Mouse (Mus musculus): Measurements from ENCODE around the gene Nrxn3.

The Nrxn3 gene

DNA sequence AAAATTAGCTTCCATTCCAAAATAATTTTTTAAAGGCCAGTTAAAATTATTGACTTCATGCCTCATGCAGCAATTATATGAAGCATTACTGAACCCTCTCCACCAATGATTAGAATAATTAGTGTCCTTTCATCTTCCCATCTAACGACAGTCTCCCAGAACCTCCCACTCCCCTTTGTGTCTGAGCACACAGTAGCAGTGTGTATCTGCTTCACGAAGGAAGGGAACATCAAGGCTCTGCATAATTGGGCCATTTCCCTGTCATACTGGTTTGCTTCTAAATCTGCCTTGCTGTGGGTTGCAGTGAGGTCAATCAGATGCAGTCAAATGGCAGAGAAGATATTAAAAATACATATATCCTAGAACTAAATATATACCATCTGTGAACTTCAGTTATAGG, 1291.3 kb downstream of the Nrxn3 start:
- DNase-seq (ENCODE audit: extremely low spot score, low read depth, low spot score) = no peak

DNA sequence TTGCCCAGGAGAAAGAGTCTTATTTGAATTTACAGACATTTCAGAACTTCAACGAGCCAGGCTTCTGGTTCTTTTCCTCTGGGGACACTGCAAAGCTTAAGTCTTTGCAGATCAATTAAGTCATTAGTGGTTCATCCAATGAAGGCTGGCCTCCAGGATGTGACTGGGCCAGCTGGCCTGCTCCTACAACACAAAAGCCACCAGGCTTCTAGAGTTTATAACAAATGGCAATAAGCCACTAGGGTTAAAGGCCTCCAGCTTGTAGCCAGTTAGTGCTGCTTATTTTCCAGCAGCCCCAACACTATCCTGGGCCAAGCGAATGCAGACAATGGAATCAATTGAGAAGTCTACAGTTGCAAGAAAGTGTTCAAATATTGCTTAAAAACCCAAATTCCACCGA, 1304.3 kb downstream of the Nrxn3 start:
- DNase-seq (ENCODE audit: extremely low spot score, low read depth, low spot score) = no peak

DNA sequence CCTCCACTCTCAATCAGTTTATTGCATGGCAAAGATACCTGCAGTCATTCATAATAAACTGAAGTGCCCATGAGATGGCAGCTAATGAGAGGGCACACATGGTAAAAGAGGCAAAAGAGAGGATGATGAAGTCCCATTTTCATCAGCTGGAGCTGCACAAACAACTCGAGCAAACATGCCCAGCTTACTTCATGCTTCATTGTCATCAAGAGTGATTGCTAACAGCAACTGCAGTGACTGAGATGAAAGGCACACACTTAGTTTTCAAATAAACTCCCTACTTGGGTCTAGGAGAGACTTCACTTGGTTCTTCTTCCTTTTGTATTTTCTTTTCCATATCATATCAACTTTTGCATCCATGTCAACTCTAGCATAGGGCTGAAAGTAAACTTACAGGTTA, 1318.4 kb downstream of the Nrxn3 start:
- DNase-seq (ENCODE audit: extremely low spot score, low read depth, low spot score) = no peak

GRCm38 (mm10) chr12:90056256-90056655, 1333.6 kb downstream of the Nrxn3 start:
- DNase-seq (ENCODE audit: extremely low spot score, low read depth, low spot score) = no peak

DNA sequence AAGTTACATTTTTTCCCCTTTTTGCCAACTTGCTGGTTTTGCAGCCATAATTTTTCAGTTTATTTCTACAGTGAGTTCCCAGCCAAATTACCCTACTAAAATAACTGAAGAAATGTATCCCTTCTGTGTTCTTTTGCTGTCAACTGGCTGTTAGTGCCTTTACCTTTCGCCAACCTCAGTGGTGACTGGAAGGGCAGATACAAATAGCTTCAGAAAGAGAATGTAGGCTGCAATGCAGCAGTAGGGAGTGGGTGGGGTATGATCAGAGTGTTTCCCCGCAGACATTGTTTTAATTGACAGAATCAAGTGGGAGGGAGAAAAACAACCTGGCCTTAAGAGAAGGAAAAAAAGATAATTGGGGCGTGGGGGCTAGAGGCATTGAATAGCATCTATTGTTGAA, 1337.1 kb downstream of the Nrxn3 start:
- DNase-seq (ENCODE audit: extremely low spot score, low read depth, low spot score) = no peak

DNA sequence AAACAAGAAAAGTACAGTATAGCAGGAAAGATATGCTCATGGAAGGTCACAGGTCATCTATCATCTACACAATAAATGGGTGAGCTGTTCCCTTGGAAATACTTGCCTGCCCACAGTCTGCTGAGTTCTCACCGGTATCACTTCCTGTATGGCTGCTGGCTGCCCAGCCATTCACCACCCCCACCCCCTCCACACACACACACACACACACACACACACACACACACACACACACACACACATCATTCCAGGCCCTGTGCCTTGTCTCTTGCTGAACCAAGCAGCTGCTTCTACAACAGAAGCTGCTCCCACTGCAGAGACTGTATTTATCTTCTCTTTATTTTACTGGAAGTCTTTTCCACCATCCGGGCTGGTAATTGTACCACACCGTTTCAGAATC, 1338.6 kb downstream of the Nrxn3 start:
- DNase-seq (ENCODE audit: extremely low spot score, low read depth, low spot score) = no peak

DNA sequence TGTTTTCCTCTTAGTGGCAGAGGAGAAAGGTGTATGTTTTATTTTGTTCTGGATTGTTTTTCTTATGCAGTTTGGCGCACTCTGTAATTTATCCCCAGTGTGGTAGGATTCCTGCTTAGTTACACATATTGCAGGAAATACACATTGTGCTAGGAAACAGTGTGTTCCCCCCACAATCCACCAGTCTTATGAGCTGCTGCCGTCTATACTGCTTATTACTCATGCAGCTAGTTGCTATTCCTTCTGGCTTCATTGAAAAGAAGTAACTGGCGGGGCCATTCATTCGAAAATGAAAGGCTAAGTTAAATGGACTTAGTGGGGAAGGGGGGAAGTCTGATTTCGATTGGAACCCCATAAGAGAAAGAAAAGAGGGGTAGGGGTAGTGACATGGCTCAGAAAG, 1339.5 kb downstream of the Nrxn3 start:
- DNase-seq (ENCODE audit: extremely low spot score, low read depth, low spot score) = no peak

DNA sequence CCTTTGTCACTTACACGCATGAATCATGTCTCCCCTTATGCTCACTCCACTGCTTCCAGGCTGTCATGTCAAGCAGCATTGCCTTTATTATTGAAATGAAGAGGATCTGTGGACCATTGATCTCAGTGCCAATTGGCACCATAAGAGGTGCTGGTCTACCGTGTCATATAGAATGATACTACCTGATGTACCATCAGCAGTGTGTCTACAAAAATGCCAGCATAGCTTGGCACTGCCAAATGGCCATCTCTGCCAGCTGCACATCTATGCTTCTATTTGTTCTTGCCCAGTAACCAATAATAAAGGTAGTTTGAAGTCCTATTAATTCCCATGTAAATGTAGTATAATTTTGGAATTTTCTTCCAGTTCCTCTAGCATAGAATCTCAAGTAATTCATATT, 1340.8 kb downstream of the Nrxn3 start:
- DNase-seq (ENCODE audit: extremely low spot score, low read depth, low spot score) = no peak

GRCm38 (mm10) chr12:90085862-90086261, 1363.2 kb downstream of the Nrxn3 start:
- no peak for DNase-seq (ENCODE audit: extremely low spot score, low read depth, low spot score)

DNA sequence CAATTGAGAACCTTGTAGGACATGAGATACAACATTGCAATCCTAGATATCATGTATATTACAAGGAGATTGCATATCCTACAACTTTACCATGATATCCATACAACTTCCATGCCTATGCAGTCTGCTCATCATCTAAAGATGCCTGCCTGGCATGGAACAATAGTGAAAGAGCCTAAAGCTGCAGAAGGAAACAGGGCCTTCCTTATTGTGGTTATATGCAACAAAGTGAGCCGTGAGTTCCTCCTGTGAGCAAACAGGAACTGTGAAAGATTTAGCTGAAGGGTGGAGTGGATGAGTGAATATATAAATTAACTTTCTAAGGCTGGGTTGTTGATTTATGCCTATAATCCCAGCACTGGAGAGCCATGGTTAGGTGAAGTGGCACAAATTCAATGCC, 1373.1 kb downstream of the Nrxn3 start:
- DNase-seq (ENCODE audit: extremely low spot score, low read depth, low spot score) = no peak

- DNase-seq (ENCODE audit: extremely low spot score, low read depth, low spot score) = no peak
Observed at GRCm38 (mm10) chr12:90113351-90113791, 1390.7 kb downstream of the Nrxn3 start.

GRCm38 (mm10) chr12:90131927-90132869, 1409.5 kb downstream of the Nrxn3 start:
- no peak for DNase-seq (ENCODE audit: extremely low spot score, low read depth, low spot score)

DNA sequence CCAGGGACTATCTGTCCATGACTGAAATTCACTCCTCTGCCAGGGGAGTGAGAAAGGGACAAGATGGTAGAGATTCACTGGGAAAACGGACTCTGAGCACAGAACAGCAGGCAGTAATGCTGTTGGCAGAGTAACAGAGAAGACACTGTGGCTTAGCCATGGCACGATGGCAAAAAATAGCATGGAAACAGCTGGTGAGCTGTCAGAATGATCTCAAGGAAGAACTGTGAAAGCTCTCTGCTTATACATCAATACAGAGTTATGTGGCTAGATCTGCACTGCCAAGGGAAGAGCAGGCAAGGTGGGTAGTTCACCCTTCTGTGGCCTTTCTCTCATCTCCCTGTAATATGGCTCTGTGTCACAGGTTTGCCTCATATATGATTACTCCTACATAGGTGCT, 1419.3 kb downstream of the Nrxn3 start:
- no peak for DNase-seq (ENCODE audit: extremely low spot score, low read depth, low spot score)

DNA sequence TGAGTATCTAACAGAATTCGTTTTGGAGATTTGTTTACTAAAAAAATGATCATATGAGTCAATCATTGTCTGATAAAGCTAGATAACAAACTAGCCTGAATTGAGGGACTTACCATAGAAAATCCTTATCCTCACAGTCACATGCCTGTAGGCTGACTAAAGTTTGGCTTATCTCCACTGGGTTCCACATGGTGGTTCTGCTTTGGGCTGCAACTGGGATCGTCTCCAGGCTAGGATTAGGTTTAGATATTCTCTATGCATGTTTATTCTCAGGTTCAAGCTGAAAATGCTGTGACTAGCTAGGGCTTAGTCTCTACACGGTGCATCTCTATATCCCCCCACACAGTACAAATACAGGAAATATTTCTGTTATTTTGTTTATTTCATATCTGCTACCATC, 1421.6 kb downstream of the Nrxn3 start:
- no peak for DNase-seq (ENCODE audit: extremely low spot score, low read depth, low spot score)

GRCm38 (mm10) chr12:90158131-90158772, 1435.6 kb downstream of the Nrxn3 start:
- DNase-seq (ENCODE audit: extremely low spot score, low read depth, low spot score) = no peak

GRCm38 (mm10) chr12:90159911-90160310, 1437.2 kb downstream of the Nrxn3 start:
- no peak for DNase-seq (ENCODE audit: extremely low spot score, low read depth, low spot score)

DNA sequence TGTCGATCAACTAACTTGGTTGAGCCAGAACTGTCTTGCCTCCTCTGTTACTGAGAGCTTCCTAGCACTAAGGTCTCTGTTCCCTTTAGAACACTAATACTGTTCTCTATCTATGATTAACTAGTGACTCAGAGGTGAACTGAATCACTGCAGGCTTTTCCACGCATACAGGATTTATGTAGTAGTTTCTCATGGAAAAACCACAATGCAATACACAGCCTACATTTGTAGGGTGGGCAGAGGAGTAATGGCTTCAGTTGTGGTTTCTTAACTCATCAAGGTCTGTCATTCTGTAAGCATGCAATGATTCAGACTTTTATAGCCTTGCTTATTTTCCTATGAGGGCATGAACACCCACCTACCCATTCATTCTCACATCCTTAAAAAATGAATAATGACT, 1443.4 kb downstream of the Nrxn3 start:
- DNase-seq (ENCODE audit: extremely low spot score, low read depth, low spot score) = no peak

DNA sequence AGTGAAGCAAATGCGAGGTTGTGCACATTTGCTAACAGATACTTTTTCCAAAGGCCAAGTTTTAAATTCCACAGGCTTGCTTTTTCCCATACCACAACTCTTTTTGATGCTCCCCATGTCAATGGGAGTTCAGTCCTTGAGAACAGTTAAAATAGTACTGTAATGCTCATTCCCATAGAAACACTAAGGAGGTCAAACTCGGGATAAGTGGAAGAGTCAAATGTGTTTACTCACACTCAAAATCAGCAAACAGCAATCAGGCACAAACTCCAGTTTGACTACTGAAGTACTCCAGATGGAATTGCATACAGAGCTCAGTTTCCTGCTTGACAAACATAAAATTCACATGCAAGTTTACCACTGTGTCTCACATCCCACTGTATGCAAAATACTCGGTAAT, 1458.9 kb downstream of the Nrxn3 start:
- no peak for DNase-seq (ENCODE audit: extremely low spot score, low read depth, low spot score)

DNA sequence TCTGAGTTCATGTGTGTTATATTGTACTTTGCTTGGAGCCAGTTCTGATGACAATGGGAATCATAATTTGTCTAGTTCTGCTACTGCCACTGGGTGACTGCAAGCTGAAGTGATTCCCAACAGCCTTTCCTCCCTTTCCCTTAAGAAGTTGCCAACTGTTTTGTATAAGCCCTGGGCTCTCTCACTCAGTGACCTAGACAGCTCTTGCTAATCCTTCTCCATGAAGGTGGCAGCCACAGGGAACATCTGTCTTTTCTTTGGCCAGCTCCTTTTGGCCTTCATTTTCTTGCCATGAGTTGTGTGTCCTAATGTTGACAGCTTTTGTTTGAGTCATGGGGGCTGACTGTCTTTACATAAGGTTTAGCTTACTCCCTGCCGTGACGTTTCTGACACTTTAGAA, 1460.3 kb downstream of the Nrxn3 start:
- no peak for DNase-seq (ENCODE audit: extremely low spot score, low read depth, low spot score)

- DNase-seq (ENCODE audit: extremely low spot score, low read depth, low spot score) = no peak
Observed at GRCm38 (mm10) chr12:90196161-90196560, 1473.5 kb downstream of the Nrxn3 start.

- DNase-seq (ENCODE audit: extremely low spot score, low read depth, low spot score) = no peak
Observed at GRCm38 (mm10) chr12:90197994-90198393, 1475.3 kb downstream of the Nrxn3 start.

GRCm38 (mm10) chr12:90202501-90202900, 1479.8 kb downstream of the Nrxn3 start:
- no peak for DNase-seq (ENCODE audit: extremely low spot score, low read depth, low spot score)

Measured in hindlimb bud, embryonic 11.5 days (tissue).